Mouse (Mus musculus) midbrain, embryonic 16.5 days (tissue): Measurements from ENCODE around the gene Ccl24. TPM values are rescaled to one million over a fixed set of nuclear protein-coding genes. Genes with fewer than 3 reads are reported as not detected.

ENCODE experiments used
- ATAC-seq: fragments of 200-750 bp; cut with Nextera tagmentation; 2 replicates; pipeline ENCODE4 v1.8.0; 2017; ENCODE audit warnings: moderate TSS enrichment
- H3K27ac ChIP-seq: fragments of 300-500 bp; sonication (generic); 2 replicates; pipeline ENCODE4 v1.5.1; 2014; ENCODE audit warnings: mild to moderate bottlenecking, low read length, mixed read lengths
- H3K27me3 ChIP-seq: fragments of 300-500 bp; sonication (generic); 2 replicates; pipeline ENCODE4 v1.6.1; 2014; ENCODE audit warnings: low read depth, low read length, mixed read lengths; ENCODE audit not compliant: control insufficient read depth, insufficient read depth
- H3K36me3 ChIP-seq: fragments of 300-500 bp; sonication (generic); 2 replicates; pipeline ENCODE4 v1.6.1; 2014; ENCODE audit warnings: mild to moderate bottlenecking, low read length, moderate library complexity, mixed read lengths; ENCODE audit not compliant: control insufficient read depth, insufficient read depth
- H3K4me1 ChIP-seq: fragments of 300-500 bp; sonication (generic); 2 replicates; pipeline ENCODE4 v1.6.1; 2014; ENCODE audit warnings: mild to moderate bottlenecking, low read length, mixed read lengths; ENCODE audit not compliant: control insufficient read depth, insufficient read depth
- H3K4me2 ChIP-seq: fragments of 300-500 bp; sonication (generic); 2 replicates; pipeline ENCODE4 v1.6.1; 2014; ENCODE audit warnings: mild to moderate bottlenecking, low read length, mixed read lengths
- H3K4me3 ChIP-seq: fragments of 300-500 bp; sonication (generic); 2 replicates; pipeline ENCODE4 v1.5.1; 2014; ENCODE audit warnings: low read depth, mild to moderate bottlenecking, low read length, moderate library complexity, mixed read lengths
- H3K9ac ChIP-seq: fragments of 300-500 bp; sonication (generic); 2 replicates; pipeline ENCODE4 v1.6.1; 2014; ENCODE audit warnings: low read depth, low read length, mixed read lengths
- H3K9me3 ChIP-seq: fragments of 300-500 bp; sonication (generic); replicated peaks from 2 replicates; pipeline ENCODE4 v1.6.1; 2014; ENCODE audit warnings: mild to moderate bottlenecking, low read length, mixed read lengths; ENCODE audit not compliant: control insufficient read depth, poor library complexity, severe bottlenecking
- WGBS: fragments of 180-500 bp; shearing (Covaris S2); extraction: QIAGEN DNeasy Blood & Tissue Kit; methylation state at CpG from one replicate; pipeline ENCODE4 v1.1.7; 2014; 5-methylcytosine and 5-hydroxymethylcytosine counted together
- polyA plus RNA-seq: library from polyadenylated mRNA; unstranded; fragments of >200 nt; fragmentation: Nextera tagmentation; extraction: Ambion mirVana; gene quantifications from 2 replicates; pipeline ENCODE4 v1.2.1, GENCODE M21; 2015

Ccl24 gene
- polyA plus RNA-seq, 1 experiment from 2014 or later, result 1.2 TPM

GRCm38 (mm10) chr5:135587764-135588163, 14.9 kb upstream of the Ccl24 start:
- Histone ChIP-seq H3K36me3 (no peaks in the 10 kb centered on the region), H3K27me3 (no peaks in the 10 kb centered on the region), H3K4me2 (no peak overlapping the region), H3K9me3 (no peaks in the 10 kb centered on the region), H3K4me1 (no peaks in the 10 kb centered on the region), H3K4me3 (no peak overlapping the region), H3K9ac (no peak overlapping the region), H3K27ac (no peak overlapping the region)
- WGBS, result 89% methylated on average over 4 of the region's 4 CpGs
- ATAC-seq, result no peak

- 91% methylated on average over 8 of the region's 8 CpGs for WGBS
- Histone ChIP-seq H3K27ac (no peak overlapping the region), H3K4me2 (no peak overlapping the region), H3K27me3 (no peaks in the 10 kb centered on the region), H3K36me3 (no peaks in the 10 kb centered on the region), H3K9me3 (no peaks in the 10 kb centered on the region), H3K4me3 (no peak overlapping the region), H3K9ac (no peak overlapping the region), H3K4me1 (no peaks in the 10 kb centered on the region)
- ATAC-seq, result no peak
Observed at GRCm38 (mm10) chr5:135585691-135586090, 12.8 kb upstream of the Ccl24 start.

- Histone ChIP-seq H3K36me3 (no peaks in the 10 kb centered on the region), H3K27me3 (no peaks in the 10 kb centered on the region), H3K27ac (no peak overlapping the region), H3K9ac (no peak overlapping the region), H3K9me3 (no peaks in the 10 kb centered on the region), H3K4me1 (no peaks in the 10 kb centered on the region), H3K4me3 (no peak overlapping the region), H3K4me2 (no peak overlapping the region)
- 82% methylated on average over 4 of the region's 4 CpGs for WGBS
- ATAC-seq, result no peak
Observed at GRCm38 (mm10) chr5:135582330-135582729, 9.5 kb upstream of the Ccl24 start.

GRCm38 (mm10) chr5:135579331-135579751, 6.5 kb upstream of the Ccl24 start:
- 0 out of 2 replicates have a peak, but pooled peaks have one; percentile 62 for ATAC-seq

GRCm38 (mm10) chr5:135576055-135576454, 3.2 kb upstream of the Ccl24 start:
- H3K4me2 ChIP-seq, result no peak overlapping the region
- WGBS, result 61% methylated on average over 4 of the region's 4 CpGs
- no peaks in the 10 kb centered on the region for H3K27me3 ChIP-seq
- no peak overlapping the region for H3K27ac ChIP-seq
- H3K9ac ChIP-seq, result no peak overlapping the region
- no peaks in the 10 kb centered on the region for H3K4me1 ChIP-seq
- H3K9me3 ChIP-seq, result no peaks in the 10 kb centered on the region
- no peak for ATAC-seq
- no peaks in the 10 kb centered on the region for H3K36me3 ChIP-seq
- no peak overlapping the region for H3K4me3 ChIP-seq

More at GRCm38 (mm10) chr5:135579331-135579751, 6.5 kb upstream of the Ccl24 start:
- no peaks in the 10 kb centered on the region for H3K27me3 ChIP-seq
- WGBS, result 81% methylated on average over 10 of the region's 10 CpGs
- no peak overlapping the region for H3K27ac ChIP-seq
- no peaks in the 10 kb centered on the region for H3K9me3 ChIP-seq
- no peaks in the 10 kb centered on the region for H3K36me3 ChIP-seq
- no peak overlapping the region for H3K4me3 ChIP-seq
- H3K4me2 ChIP-seq, result no peak overlapping the region
- no peak overlapping the region for H3K9ac ChIP-seq
- H3K4me1 ChIP-seq, result no peaks in the 10 kb centered on the region

GRCm38 (mm10) chr5:135568698-135569097, 4.2 kb downstream of the Ccl24 start:
- no peaks in the 10 kb centered on the region for H3K27me3 ChIP-seq
- no peaks in the 10 kb centered on the region for H3K4me1 ChIP-seq
- H3K9ac ChIP-seq, result no peak overlapping the region
- no peak overlapping the region for H3K4me3 ChIP-seq
- H3K36me3 ChIP-seq, result no peaks in the 10 kb centered on the region
- H3K4me2 ChIP-seq, result no peak overlapping the region
- no peak overlapping the region for H3K27ac ChIP-seq
- no peaks in the 10 kb centered on the region for H3K9me3 ChIP-seq
- no peak for ATAC-seq
- 73% methylated on average over 6 of the region's 6 CpGs for WGBS

- Histone ChIP-seq H3K4me3 (no peak overlapping the region), H3K36me3 (no peaks in the 10 kb centered on the region), H3K9me3 (no peaks in the 10 kb centered on the region), H3K27me3 (no peaks in the 10 kb centered on the region), H3K4me2 (no peak overlapping the region), H3K4me1 (no peaks in the 10 kb centered on the region), H3K9ac (no peak overlapping the region), H3K27ac (no peak overlapping the region)
- WGBS, result 91% methylated on average over 6 of the region's 6 CpGs
- no peak for ATAC-seq
Observed at GRCm38 (mm10) chr5:135567556-135568265, 5.1 kb downstream of the Ccl24 start.

- H3K36me3 ChIP-seq, result no peaks in the 10 kb centered on the region
- no peaks in the 10 kb centered on the region for H3K27me3 ChIP-seq
- no peak for ATAC-seq
- no peak within 1 kb of the TSS for H3K4me3 ChIP-seq
- no peak within 1 kb of the TSS for H3K4me2 ChIP-seq
- 87% methylated on average over 3 of the region's 3 CpGs for WGBS
- H3K4me1 ChIP-seq, result no peaks in the 10 kb centered on the region
- no peaks in the 10 kb centered on the region for H3K9me3 ChIP-seq
- no peak within 1 kb of the TSS for H3K9ac ChIP-seq
- H3K27ac ChIP-seq, result no peak within 1 kb of the TSS
Observed at GRCm38 (mm10) chr5:135563469-135563868, 9.4 kb downstream of the Ccl24 start, which contains the start of gene Ccl26. Ccl26 (minus strand) TSS chr5:135563569.

- H3K4me1 ChIP-seq, result no peaks in the 10 kb centered on the region
- H3K4me3 ChIP-seq, result no peak overlapping the region
- H3K9me3 ChIP-seq, result no peaks in the 10 kb centered on the region
- H3K27me3 ChIP-seq, result no peaks in the 10 kb centered on the region
- H3K4me2 ChIP-seq, result no peak overlapping the region
- no peak for ATAC-seq
- 82% methylated on average over 3 of the region's 3 CpGs for WGBS
- no peak overlapping the region for H3K27ac ChIP-seq
- H3K9ac ChIP-seq, result no peak overlapping the region
- no peaks in the 10 kb centered on the region for H3K36me3 ChIP-seq
Observed at GRCm38 (mm10) chr5:135557671-135558070, 15.2 kb downstream of the Ccl24 start.
